Mouse (Mus musculus) neural tube, embryonic 12.5 days (tissue): ENCODE data around the gene Rnf150. TPM values are rescaled to one million over a fixed set of nuclear protein-coding genes. Genes with fewer than 3 reads are reported as not detected.

Source experiments
- polyA plus RNA-seq: library from polyadenylated mRNA; unstranded; fragments of >200 nt; fragmentation: Nextera tagmentation; extraction: Ambion mirVana; gene quantifications from 2 replicates; pipeline ENCODE4 v1.2.1, GENCODE M21; 2016

The Rnf150 gene
- polyA plus RNA-seq, 1 experiment from 2014 or later: 2.5 TPM

Other genes with a start within 250 kb of the Rnf150 start
- gene Zfp330, start 89.2 kb upstream of the Rnf150 start, polyA plus RNA-seq: 73.5 and 80.0 TPM in 2 replicates